Mouse (Mus musculus) stomach, embryonic 15.5 days (tissue): ENCODE measurements around the gene Tead1. TPM values are rescaled to one million over a fixed set of nuclear protein-coding genes. Genes with fewer than 3 reads are reported as not detected.

Experiments
- ATAC-seq: fragments of 200-750 bp; cut with Nextera tagmentation; 2 replicates; pipeline ENCODE4 v1.8.0; 2017; ENCODE audit warnings: low read depth, moderate number of reproducible peaks, moderate TSS enrichment; ENCODE audit not compliant: insufficient read depth, low FRiP score
- H3K27ac ChIP-seq: fragments of 300-500 bp; sonication (generic); 2 replicates; pipeline ENCODE4 v1.5.1; 2015; ENCODE audit warnings: mild to moderate bottlenecking, inconsistent platforms
- H3K27me3 ChIP-seq: fragments of 300-500 bp; sonication (generic); replicated peaks from 2 replicates; pipeline ENCODE4 v1.6.1; 2015; ENCODE audit warnings: inconsistent platforms
- H3K36me3 ChIP-seq: fragments of 300-500 bp; sonication (generic); 2 replicates; pipeline ENCODE4 v1.6.1; 2015; ENCODE audit warnings: inconsistent platforms
- H3K4me1 ChIP-seq: fragments of 300-500 bp; sonication (generic); 2 replicates; pipeline ENCODE4 v1.6.1; 2015; ENCODE audit warnings: inconsistent platforms
- H3K4me2 ChIP-seq: fragments of 300-500 bp; sonication (generic); 2 replicates; pipeline ENCODE4 v1.6.1; 2015; ENCODE audit warnings: mild to moderate bottlenecking, inconsistent platforms
- H3K4me3 ChIP-seq: fragments of 300-500 bp; sonication (generic); replicated peaks from 2 replicates; pipeline ENCODE4 v1.5.1; 2015; ENCODE audit warnings: inconsistent platforms
- H3K9ac ChIP-seq: fragments of 300-500 bp; sonication (generic); 2 replicates; pipeline ENCODE4 v1.6.1; 2015; ENCODE audit warnings: inconsistent platforms
- H3K9me3 ChIP-seq: fragments of 300-500 bp; sonication (generic); 2 replicates; pipeline ENCODE4 v1.6.1; 2016; ENCODE audit warnings: inconsistent platforms
- WGBS: fragments of 180-500 bp; shearing (Covaris S2); methylation state at CpG from one replicate; pipeline ENCODE4 v1.1.7; 2015; 5-methylcytosine and 5-hydroxymethylcytosine counted together
- polyA plus RNA-seq: library from polyadenylated mRNA; unstranded; fragments of >200 nt; fragmentation: Nextera tagmentation; extraction: Ambion mirVana; gene quantifications from 2 replicates; pipeline ENCODE4 v1.2.1, GENCODE M21; 2015

Gene Tead1
- polyA plus RNA-seq, 1 experiment from 2014 or later = 25.7 TPM

- 65% methylated on average over 4 of the region's 4 CpGs for WGBS
- Histone ChIP-seq H3K36me3 (peaks cover 8% of the 10 kb centered on the region; the same call in 1 of the 2 replicates), H3K27me3 (no peaks in the 10 kb centered on the region), H3K9me3 (no peaks in the 10 kb centered on the region), H3K4me2 (no peak overlapping the region), H3K27ac (no peak overlapping the region), H3K4me3 (no peak overlapping the region), H3K4me1 (peaks cover 22% of the 10 kb centered on the region), H3K9ac (no peak overlapping the region)
- no peak for ATAC-seq
These were observed 174.7 kb downstream of the Tead1 start for GRCm38 (mm10) chr7:112853857-112854256.

- Histone ChIP-seq H3K36me3 (peaks cover 1% of the 10 kb centered on the region; the same call in 1 of the 2 replicates), H3K4me3 (no peak overlapping the region), H3K9ac (no peak overlapping the region), H3K4me2 (no peak overlapping the region), H3K27ac (no peak overlapping the region), H3K9me3 (no peaks in the 10 kb centered on the region), H3K27me3 (no peaks in the 10 kb centered on the region), H3K4me1 (peaks cover 22% of the 10 kb centered on the region)
- ATAC-seq = no peak
- WGBS = 38% methylated on average over 5 of the region's 5 CpGs
These were observed 175.4 kb downstream of the Tead1 start for GRCm38 (mm10) chr7:112854516-112854915.

- H3K9me3 ChIP-seq = no peaks in the 10 kb centered on the region
- 0 out of 2 replicates have a peak overlapping the region, but pooled peaks have one; percentile 26 for H3K27ac ChIP-seq
- H3K4me2 ChIP-seq = no peak overlapping the region
- 64% methylated on average over 6 of the region's 6 CpGs for WGBS
- H3K27me3 ChIP-seq = no peaks in the 10 kb centered on the region
- no peak overlapping the region for H3K4me3 ChIP-seq
- no peak for ATAC-seq
- no peaks in the 10 kb centered on the region; the same call in 1 of the 2 replicates for H3K36me3 ChIP-seq
- H3K4me1 ChIP-seq = peaks cover 22% of the 10 kb centered on the region
- no peak overlapping the region for H3K9ac ChIP-seq
These were observed 176.3 kb downstream of the Tead1 start for GRCm38 (mm10) chr7:112855419-112855818.

- H3K27me3 ChIP-seq = no peaks in the 10 kb centered on the region
- H3K4me1 ChIP-seq = peaks cover 22% of the 10 kb centered on the region
- no peak for ATAC-seq
- WGBS = 44% methylated on average over 7 of the region's 7 CpGs
- no peak overlapping the region for H3K4me2 ChIP-seq
- H3K9ac ChIP-seq = no peak overlapping the region
- H3K36me3 ChIP-seq = no peaks in the 10 kb centered on the region; the same call in 1 of the 2 replicates
- no peaks in the 10 kb centered on the region for H3K9me3 ChIP-seq
- no peak overlapping the region for H3K27ac ChIP-seq
- H3K4me3 ChIP-seq = no peak overlapping the region
These were observed 177.0 kb downstream of the Tead1 start for GRCm38 (mm10) chr7:112856121-112856571.

- no peak for ATAC-seq
- WGBS = 81% methylated on average over 10 of the region's 10 CpGs
- no peaks in the 10 kb centered on the region for H3K27me3 ChIP-seq
- no peaks in the 10 kb centered on the region for H3K9me3 ChIP-seq
- no peak overlapping the region for H3K4me3 ChIP-seq
- peaks cover 4% of the 10 kb centered on the region; the same call in 1 of the 2 replicates for H3K36me3 ChIP-seq
- H3K27ac ChIP-seq = no peak overlapping the region
- H3K4me2 ChIP-seq = no peak overlapping the region
- no peak overlapping the region for H3K9ac ChIP-seq
- H3K4me1 ChIP-seq = peaks cover 22% of the 10 kb centered on the region
These were observed 177.5 kb downstream of the Tead1 start for GRCm38 (mm10) chr7:112856583-112856982.

- no peaks in the 10 kb centered on the region for H3K27me3 ChIP-seq
- H3K9ac ChIP-seq = no peak overlapping the region
- 80% methylated on average over 6 of the region's 6 CpGs for WGBS
- no peak overlapping the region for H3K27ac ChIP-seq
- H3K4me2 ChIP-seq = no peak overlapping the region
- no peak for ATAC-seq
- no peaks in the 10 kb centered on the region for H3K9me3 ChIP-seq
- H3K4me3 ChIP-seq = no peak overlapping the region
- H3K36me3 ChIP-seq = peaks cover 22% of the 10 kb centered on the region
- H3K4me1 ChIP-seq = 0 out of 2 replicates have a peak, but pooled peaks cover 3% of the 10 kb centered on the region
These were observed 180.8 kb downstream of the Tead1 start for GRCm38 (mm10) chr7:112859887-112860286.

- H3K36me3 ChIP-seq = peaks cover 22% of the 10 kb centered on the region
- no peak for ATAC-seq
These were observed 183.0 kb downstream of the Tead1 start for GRCm38 (mm10) chr7:112862086-112862485.

GRCm38 (mm10) chr7:112864188-112864587 lies 185.1 kb downstream of the Tead1 start:
- Histone ChIP-seq H3K27ac (no peak overlapping the region), H3K9me3 (no peaks in the 10 kb centered on the region), H3K36me3 (peaks cover 22% of the 10 kb centered on the region), H3K4me2 (no peak overlapping the region), H3K9ac (no peak overlapping the region), H3K4me3 (no peak overlapping the region), H3K27me3 (no peaks in the 10 kb centered on the region), H3K4me1 (0 out of 2 replicates have a peak, but pooled peaks cover 7% of the 10 kb centered on the region)
- ATAC-seq = no peak
- 91% methylated on average over 8 of the region's 8 CpGs for WGBS

More at GRCm38 (mm10) chr7:112862086-112862485, 183.0 kb downstream of the Tead1 start:
- H3K27ac ChIP-seq = no peak overlapping the region
- H3K4me2 ChIP-seq = no peak overlapping the region
- H3K27me3 ChIP-seq = no peaks in the 10 kb centered on the region
- 93% methylated on average over 5 of the region's 5 CpGs for WGBS
- no peaks in the 10 kb centered on the region for H3K9me3 ChIP-seq
- no peak overlapping the region for H3K4me3 ChIP-seq
- H3K9ac ChIP-seq = no peak overlapping the region
- no peaks in the 10 kb centered on the region for H3K4me1 ChIP-seq

GRCm38 (mm10) chr7:112865739-112866138 lies 186.6 kb downstream of the Tead1 start:
- H3K27ac ChIP-seq = no peak overlapping the region
- no peak overlapping the region for H3K4me3 ChIP-seq
- no peak overlapping the region for H3K9ac ChIP-seq
- no peak overlapping the region for H3K4me2 ChIP-seq
- no peak for ATAC-seq
- H3K4me1 ChIP-seq = 0 out of 2 replicates have a peak, but pooled peaks cover 7% of the 10 kb centered on the region
- 20% methylated on average over 2 of the region's 2 CpGs for WGBS
- H3K27me3 ChIP-seq = no peaks in the 10 kb centered on the region
- peaks cover 22% of the 10 kb centered on the region for H3K36me3 ChIP-seq
- H3K9me3 ChIP-seq = no peaks in the 10 kb centered on the region

- H3K4me2 ChIP-seq = no peak overlapping the region
- H3K27ac ChIP-seq = no peak overlapping the region
- no peak overlapping the region for H3K9ac ChIP-seq
- no peak overlapping the region for H3K4me3 ChIP-seq
- H3K9me3 ChIP-seq = no peaks in the 10 kb centered on the region
- 0 out of 2 replicates have a peak, but pooled peaks cover 3% of the 10 kb centered on the region for H3K36me3 ChIP-seq
- H3K27me3 ChIP-seq = no peaks in the 10 kb centered on the region
- ATAC-seq = no peak
- WGBS = 42% methylated on average over 7 of the region's 8 CpGs
- 0 out of 2 replicates have a peak, but pooled peaks cover 7% of the 10 kb centered on the region for H3K4me1 ChIP-seq
These were observed 189.7 kb downstream of the Tead1 start for GRCm38 (mm10) chr7:112868551-112869465.

- H3K27ac ChIP-seq = no peak overlapping the region
- no peak for ATAC-seq
- peaks cover 13% of the 10 kb centered on the region for H3K36me3 ChIP-seq
- no peak overlapping the region for H3K4me2 ChIP-seq
- H3K4me1 ChIP-seq = 0 out of 2 replicates have a peak, but pooled peaks cover 7% of the 10 kb centered on the region
- no peaks in the 10 kb centered on the region for H3K9me3 ChIP-seq
- no peak overlapping the region for H3K4me3 ChIP-seq
- H3K9ac ChIP-seq = no peak overlapping the region
- H3K27me3 ChIP-seq = no peaks in the 10 kb centered on the region
- 69% methylated on average over 7 of the region's 7 CpGs for WGBS
These were observed 192.6 kb downstream of the Tead1 start for GRCm38 (mm10) chr7:112871752-112872151.
